Mouse (Mus musculus): Measurements from ENCODE around the gene Wtap. TPM values are rescaled to one million over a fixed set of nuclear protein-coding genes. Genes with fewer than 3 reads are reported as not detected.
"Not testable (repeated sequence)": the region's sequence is repeated elsewhere in the genome, so short reads cannot be mapped to it uniquely, and the experiment has no call there.

The Wtap gene
- total RNA-seq, 2 experiments from 2014 or later, result 50.2 to 51.6 TPM

- no peak for DNase-seq
- intact Hi-C loops (cut with DNase I), result no loop called here
Measured at GRCm38 (mm10) chr17:12973851-12974250, 20.1 kb downstream of the Wtap start.

DNA sequence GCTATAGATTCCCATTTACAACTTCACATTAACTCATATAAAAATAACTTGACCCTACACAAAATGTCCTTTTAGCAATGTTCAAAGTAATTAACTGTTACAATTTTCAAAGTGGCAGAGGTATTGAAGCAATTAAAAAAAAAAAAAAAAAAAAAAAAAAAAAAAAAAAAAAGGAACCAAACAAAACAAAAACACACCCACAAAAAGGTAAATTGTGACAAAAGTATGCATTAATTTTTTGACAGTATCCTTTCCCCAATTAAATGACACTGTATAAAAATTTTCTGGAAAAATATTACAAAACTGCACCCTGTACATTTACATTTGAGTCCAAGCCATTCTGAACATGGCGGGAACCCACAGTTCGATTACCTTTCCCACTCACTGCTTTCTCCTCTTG is 26.8 kb downstream of the Wtap start:
- intact Hi-C loops (cut with DNase I), result no loop called here
- DNase-seq, result no peak

- intact Hi-C loops (cut with DNase I), result loop anchor here (5.0 kb wide), 1 partner anchor 46 kb away; the partner anchor contains the start of genes Mrpl18 and Tcp1
- DNase-seq, result no peak
Measured at GRCm38 (mm10) chr17:12963476-12963875, 30.5 kb downstream of the Wtap start.

DNA sequence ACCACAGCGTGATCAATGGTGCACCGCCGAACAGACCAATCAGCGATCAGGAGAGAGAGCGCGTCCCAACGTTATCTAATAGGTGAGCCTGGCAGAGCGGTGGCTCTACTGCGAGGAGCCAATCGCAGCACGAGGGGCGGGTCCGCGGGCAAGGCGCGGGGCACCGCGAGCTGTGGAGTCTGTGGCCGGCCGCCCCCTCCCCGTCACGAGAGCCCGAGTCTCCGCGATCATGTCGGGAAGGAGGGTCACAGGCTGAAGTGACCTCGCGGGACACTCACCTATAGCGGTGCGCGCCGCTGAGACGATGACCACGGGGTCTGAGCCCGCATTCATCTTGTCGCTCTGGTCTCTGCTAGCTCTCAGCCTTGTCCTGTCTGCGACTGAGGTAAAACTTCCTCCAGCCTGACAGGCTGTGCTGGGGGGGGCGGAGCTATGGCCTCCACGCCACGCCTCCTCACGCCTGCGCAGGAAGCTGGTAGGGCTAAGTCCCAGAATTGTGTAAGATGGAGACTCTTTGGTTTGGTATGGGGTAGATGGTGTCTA is 33.6 kb downstream of the Wtap start, which contains the start of gene Acat2:
Gene Acat2, minus strand, starts transcription at position 417 of the 543 bp plus-strand sequence.
- DNase-seq, result peak; percentile 94
- intact Hi-C loops (cut with DNase I), result loop anchor here (5.0 kb wide), 1 partner anchor 43 kb away; the partner anchor contains the start of genes Mrpl18 and Tcp1

DNA sequence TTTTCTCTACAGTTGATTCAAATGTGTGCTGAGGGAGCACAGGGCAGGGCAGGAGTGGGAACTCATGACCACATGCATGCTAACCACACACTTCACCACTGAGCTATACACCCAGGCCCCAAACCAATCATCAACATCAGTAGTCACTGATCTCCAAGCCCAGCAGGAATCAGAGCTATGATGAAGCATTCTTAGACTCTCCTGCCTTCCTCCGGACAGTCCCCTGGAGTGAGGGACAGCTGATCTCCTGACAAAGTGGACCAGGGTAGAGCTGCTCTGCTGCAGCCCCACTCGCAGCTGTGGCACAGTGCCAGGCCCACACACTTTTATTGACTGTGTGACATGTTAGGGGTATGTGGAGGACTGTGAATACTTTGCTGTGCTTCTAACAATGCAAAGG is 34.6 kb downstream of the Wtap start:
- DNase-seq; intact Hi-C loops (cut with DNase I): not testable (repeated sequence)

DNA sequence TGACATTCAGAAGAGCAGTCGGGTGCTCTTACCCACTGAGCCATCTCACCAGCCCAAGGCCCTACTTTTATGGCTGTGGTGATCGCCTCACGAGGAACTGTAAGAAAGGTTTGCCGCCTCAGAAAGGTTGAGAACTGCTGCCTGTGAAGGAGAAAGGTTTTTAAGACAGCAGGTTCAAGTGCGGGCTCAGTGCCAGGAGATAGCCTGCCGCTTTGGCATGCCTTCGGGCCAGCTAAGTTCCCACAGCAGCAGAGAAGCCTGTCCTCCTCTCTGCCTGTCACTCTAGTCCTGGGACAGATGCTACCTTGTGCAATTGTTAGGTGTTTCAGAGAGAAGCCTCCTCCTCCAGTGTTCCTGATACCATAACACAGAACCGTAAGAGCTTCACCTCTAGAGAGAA is 37.3 kb downstream of the Wtap start:
- DNase-seq, result no peak
- intact Hi-C loops (cut with DNase I), result no loop called here

DNA sequence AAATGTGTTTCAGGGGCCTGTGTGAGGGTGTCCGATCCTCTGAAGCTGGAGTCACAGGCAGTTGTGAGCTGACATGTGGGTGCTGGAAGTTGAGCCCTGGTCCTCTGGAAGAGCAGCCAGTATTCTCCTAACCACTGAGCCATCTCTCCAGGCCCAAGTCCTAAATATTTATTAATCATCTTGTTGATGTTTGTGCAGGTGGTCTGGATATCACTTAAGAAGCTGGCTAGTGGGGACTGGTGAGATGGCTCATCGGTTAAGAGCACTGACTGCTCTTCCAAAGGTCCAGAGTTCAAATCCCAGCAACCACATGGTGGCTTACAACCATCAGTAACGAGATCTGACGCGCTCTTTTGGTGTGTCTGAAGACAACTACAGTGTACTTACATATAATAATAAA is 44.3 kb downstream of the Wtap start:
- no peak for DNase-seq
- intact Hi-C loops (cut with DNase I), result no loop called here

DNA sequence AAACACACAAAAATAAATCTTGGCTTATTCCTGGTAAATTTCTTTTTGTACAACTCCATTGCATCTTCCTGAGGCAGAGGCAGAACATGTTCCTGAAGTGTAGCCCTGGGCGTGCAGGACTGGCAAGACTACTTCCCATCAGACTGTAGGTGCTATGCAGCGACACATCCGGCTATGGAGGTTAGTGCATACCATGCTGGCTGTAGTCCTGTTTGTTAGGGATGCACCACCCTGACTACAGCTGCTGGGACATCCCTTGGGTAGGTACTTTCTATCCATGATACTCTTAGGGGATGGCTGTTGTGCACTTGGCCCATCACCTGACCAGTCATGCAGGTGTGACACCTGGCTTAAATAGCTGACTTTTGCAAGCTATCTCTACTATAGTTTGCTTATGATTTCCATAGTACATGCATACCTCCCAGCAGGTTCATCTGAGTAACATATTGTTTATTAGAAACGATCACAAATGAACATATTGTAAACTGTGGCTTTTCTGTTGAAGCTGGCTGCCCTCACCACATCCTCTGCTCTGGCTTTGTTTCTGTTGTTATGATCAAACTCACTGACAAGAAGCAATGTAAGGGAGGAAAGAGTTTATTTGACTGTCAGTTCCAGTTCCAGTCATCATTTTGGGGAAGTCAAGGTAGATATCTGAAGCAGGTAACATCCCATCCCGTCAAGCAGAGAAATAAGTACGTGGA is 51.4 kb downstream of the Wtap start:
- intact Hi-C loops (cut with DNase I), result no loop called here
- no peak for DNase-seq

- intact Hi-C loops (cut with DNase I), result no loop called here
- no peak for DNase-seq
Measured at GRCm38 (mm10) chr17:12941543-12942260, 52.3 kb downstream of the Wtap start.

DNA sequence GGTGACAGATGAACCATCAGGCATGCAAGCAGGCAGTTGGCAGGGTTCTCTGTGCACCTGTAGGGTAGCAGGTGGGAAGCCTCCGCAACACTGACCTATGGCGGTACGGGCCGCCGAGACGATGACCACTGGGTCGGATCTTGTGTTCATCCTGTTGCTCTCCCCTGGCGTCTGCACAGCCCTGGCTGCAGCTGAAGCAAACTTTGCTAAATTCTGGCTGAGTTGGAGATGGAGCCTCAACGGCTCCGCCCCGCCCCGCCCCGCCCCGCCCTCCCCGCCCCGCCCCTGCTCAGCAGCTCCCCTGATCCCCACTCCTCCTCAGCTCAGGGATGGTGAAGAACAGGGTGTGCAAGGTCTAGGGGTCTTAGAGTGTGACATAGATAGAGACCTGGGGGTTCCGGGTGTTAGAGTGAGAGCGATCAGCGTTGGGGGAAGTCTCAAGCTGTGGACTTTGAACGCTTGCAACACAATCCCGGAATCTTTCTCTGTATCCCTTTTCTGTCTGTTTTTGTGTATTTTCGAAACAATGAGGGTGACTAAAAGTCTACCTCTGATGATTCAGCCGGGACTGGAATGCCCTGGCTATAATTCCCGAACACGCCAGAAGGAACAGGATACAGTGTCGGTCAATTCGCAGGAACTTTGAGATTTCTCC is 53.7 kb downstream of the Wtap start, which contains the start of gene Acat3:
Gene Acat3, minus strand, starts transcription at position 450 of the 655 bp plus-strand sequence.
- no peak for DNase-seq
- intact Hi-C loops (cut with DNase I), result no loop called here

- intact Hi-C loops (cut with DNase I); DNase-seq: not testable (repeated sequence)
Measured at GRCm38 (mm10) chr17:12939377-12940148, 54.4 kb downstream of the Wtap start.

DNA sequence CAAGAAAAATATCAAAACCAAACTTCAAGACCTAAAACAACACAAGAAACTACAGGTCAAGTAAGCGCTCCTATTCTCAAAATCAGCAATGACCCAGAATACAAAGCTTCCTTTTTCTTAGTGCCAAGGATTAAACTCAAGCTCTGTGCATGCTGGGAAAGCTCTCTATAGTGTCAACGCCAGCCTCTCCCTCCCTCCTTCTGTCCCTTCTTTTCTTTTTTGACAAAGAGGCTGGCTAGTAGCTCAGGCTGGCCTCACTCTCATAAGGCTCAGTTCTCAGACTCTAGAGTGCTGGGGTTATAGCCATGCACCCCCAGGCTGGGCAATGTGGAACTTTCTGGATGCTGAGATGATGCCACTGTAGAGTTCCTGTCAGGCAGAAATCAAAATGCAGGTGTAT is 55.9 kb downstream of the Wtap start:
- DNase-seq, result no peak
- intact Hi-C loops (cut with DNase I), result no loop called here

DNA sequence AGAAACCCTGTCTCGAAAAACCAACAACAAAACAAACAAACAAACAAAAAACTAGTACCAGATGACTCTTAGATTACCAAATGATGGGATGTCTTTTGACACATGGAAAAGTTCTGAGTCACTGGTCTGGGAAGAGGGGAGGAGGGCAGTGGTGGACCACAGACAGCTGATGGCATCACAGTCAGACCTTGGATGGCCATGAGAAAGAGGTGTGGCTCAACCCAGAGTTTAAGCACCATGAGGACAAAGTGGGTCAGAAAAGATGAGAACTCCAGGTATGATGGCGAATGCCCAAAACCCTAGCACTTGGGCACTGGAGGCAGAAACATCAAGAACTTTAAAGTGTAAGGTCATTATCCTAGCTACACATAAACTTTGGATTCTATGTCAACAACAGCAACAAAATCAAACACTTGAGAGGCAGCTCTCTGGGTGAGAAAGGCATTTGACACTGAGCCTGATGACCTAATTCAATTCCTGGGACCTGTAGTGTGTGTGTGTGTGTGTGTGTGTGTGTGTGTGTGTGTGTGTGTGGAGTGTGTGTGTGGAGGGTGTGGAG is 56.5 kb downstream of the Wtap start:
- intact Hi-C loops (cut with DNase I), result no loop called here

GRCm38 (mm10) chr17:12935719-12936118 is 58.2 kb downstream of the Wtap start:
- intact Hi-C loops (cut with DNase I), result no loop called here
- no peak for DNase-seq

More for the DNA sequence above, 56.5 kb downstream of the Wtap start:
- DNase-seq, result no peak

DNA sequence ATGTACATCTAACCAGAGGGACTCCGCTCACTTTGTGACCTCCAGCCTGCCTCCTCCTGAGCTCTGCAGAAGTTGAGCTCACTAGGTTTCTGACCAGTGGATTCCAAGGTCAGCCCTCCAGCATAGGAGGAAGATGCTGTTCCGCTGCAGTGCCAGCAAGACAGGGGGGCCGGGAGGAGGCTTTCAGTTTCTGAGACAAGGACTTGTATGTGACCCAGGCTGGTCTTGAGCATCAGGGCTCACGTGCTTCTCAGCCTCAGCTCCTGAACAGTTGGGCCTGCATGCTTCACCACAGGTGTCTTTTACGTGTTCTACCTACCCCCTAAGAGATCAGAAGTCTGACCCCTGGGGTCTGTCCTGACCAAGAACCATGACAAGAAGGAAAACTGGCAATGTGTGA is 62.4 kb downstream of the Wtap start:
- DNase-seq; intact Hi-C loops (cut with DNase I): not testable (repeated sequence)

DNA sequence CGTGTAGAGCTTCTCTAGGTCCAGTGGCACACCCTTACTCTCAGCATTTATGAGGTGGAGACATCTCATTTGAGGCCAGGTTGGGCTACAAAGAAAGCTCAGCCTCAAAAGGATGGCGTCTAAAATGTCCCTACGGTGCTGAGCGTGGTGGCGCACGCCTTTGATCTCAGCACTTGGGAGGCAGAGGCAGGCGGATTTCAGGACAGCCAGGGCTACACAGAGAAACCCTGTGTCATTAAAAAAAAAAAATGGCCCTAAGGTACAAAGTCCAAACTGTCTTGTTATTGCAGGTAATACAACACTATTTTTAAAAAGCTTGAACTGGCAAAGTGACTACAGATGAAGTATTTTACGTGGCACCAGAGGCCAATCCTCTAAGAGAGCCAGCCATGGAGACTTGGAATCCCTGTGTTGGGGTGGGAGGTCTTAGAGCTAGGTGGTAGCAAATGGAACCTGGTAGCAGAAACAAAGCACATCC is 68.2 kb downstream of the Wtap start:
- no peak for DNase-seq
- intact Hi-C loops (cut with DNase I), result no loop called here

DNA sequence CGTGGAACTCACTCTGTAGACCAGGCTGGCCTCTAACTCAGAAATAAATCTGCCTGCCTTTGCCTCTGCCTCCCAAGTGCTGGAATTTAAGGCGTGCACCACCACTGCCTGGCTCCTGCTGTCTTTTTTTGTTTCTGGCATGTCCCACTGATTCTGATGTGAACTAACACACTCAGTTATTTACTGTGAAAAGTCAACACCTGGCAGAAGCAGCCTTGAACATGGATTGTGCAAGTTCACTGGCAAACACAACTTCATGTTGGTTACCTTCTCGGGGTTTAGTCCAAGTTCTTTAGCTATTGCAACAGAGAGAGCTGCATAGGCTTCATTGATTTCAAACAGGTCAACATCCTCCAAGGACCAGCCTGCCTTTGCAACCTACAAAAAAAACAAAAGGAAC is 69.0 kb downstream of the Wtap start:
- DNase-seq, result no peak
- intact Hi-C loops (cut with DNase I), result no loop called here

DNA sequence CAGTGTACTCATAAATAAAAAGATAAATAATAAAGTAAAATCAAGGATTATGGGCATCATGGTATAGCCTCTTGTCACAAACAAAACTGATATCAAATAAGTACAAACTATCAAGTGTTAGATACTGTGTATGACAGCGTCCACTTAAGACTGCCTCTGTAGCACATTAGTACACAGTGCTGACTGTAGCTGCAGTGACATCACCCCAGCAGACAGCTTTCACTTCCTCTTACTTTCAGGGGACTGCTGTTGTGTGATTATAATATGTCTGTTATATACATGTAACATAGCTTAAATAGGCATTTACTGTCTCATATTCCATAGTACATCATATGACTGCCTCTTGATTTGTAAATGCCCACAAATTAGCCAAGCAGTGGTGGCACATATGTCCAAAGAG is 72.9 kb downstream of the Wtap start:
- intact Hi-C loops (cut with DNase I), result no loop called here
- no peak for DNase-seq
